Mouse (Mus musculus) thymus, postnatal 0 days (tissue): ENCODE data around the gene Gm21915. TPM values are rescaled to one million over a fixed set of nuclear protein-coding genes. Genes with fewer than 3 reads are reported as not detected.

Experiments
- DNase-seq: peaks from one replicate; pipeline ENCODE4 v3.0.0-alpha.2; 2015; ENCODE audit warnings: low spot score
- polyA plus RNA-seq: library from polyadenylated mRNA; unstranded; fragments of >200 nt; fragmentation: Nextera tagmentation; extraction: Ambion mirVana; gene quantifications from 2 replicates; pipeline ENCODE4 v1.2.1, GENCODE M21; 2015

Gm21915 gene
- polyA plus RNA-seq, 1 experiment from 2014 or later: not detected

DNA sequence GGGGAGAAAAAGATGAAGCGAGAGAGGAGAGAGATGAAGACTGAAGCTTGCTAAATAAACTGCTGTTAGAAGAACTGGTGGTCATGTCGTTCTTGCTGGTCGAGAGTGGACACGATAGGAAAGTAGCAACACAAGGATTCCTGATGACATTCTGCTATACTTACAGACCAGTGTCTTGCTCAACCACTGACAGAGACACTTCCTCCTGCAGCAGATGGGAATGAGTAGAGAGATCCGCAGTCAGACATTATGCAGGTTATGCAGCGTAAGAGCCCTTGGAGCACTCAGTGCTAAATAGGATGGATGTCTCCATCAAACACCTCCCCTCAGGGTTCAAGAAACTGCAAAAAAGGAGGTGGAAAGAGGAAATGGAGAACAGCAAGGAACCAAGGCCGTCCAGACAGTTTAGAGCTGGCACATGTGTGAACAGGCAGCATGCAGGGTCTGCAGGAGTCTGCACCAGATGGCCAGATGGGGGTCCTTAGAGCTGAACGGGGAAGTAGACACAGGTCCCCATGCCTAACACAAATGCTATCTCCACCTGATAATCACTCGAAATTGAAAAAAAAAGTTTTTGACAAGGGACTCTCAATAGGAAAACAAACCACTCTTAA is 4.1 kb upstream of the Gm21915 start:
- DNase-seq: no peak

DNA sequence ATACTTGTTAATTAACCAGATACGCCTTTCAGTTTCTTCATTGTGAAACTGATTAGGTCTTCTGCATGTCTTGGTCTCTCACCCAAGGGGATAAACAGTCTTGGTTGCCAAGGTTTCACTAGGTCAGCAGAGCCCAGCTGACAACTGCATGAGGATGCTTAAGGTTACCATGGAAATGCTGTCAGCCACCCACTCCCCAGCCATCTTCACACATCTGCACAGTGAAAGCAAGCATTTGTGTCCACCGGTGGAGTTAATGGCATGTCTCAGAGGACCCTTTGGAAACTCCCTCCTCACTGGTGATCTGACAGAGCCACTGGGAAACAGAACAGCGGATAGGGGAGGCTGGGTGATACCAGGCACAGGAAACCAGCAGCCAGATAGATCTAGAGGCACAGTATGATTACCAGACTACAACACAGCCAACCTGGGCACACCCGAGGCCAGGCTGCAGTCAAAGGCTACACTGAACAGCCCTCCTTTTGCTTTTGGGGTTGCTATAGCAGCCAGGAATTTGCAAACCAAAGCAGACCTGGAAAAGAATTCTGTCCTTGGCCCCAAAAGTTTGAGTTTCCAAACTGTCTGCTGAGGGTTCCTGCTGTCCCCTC is 1.0 kb downstream of the Gm21915 start:
- DNase-seq: no peak

DNA sequence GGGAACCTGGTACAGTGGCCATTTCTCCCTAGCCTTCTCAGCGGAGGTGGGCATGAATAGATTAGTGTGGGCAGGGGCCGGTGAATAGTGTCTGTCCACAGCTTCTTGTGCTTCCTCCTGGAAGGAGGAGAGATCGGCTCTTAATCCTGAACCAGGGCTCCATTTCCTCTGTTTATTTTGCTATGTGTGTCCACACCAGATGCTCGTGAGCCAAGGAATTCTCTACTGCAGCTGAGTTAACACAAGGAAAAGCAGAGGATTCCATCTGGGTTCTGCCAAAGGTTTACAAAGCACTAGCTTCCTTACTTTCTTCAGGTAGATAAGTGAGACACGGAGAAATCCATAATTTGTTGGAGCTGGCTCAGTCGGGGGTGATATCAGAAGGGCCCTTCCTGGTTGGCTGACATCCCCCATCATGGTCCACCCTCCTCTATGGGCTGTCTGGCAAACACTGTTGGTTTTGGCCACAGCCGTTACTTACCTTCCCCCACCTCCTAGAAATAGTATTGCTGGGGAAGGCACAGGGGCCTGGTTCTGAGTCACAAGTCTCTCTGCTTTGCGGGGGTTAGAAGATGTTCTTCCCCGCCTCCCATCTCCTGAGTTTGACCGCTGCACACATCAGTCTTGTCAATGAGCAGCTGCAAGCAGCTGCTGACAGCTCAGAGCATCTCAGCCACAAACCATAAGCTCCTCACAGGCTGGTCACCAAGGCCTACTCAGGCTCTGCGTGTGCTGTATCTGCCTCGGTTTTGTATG is 5.0 kb downstream of the Gm21915 start:
- no peak for DNase-seq

DNA sequence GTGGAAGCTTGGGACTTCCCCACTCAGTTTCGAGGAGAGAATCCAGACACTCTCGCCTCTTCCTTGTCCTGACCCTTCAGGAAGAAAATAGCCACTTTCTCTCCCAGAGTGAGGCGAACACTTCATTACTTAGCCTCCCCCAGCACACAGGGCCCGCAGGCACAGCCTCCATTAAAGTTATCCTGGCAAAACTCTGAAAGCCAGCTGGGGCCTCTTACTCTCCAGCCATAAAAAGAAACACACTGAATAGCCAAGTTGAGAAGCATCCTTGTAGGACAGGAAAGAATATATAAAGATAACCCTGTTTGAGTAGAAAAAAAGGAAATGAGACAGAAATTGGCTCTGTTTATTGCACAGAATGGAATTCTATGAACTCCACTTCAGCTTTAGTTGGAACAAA is 8.2 kb downstream of the Gm21915 start:
- DNase-seq: no peak

DNA sequence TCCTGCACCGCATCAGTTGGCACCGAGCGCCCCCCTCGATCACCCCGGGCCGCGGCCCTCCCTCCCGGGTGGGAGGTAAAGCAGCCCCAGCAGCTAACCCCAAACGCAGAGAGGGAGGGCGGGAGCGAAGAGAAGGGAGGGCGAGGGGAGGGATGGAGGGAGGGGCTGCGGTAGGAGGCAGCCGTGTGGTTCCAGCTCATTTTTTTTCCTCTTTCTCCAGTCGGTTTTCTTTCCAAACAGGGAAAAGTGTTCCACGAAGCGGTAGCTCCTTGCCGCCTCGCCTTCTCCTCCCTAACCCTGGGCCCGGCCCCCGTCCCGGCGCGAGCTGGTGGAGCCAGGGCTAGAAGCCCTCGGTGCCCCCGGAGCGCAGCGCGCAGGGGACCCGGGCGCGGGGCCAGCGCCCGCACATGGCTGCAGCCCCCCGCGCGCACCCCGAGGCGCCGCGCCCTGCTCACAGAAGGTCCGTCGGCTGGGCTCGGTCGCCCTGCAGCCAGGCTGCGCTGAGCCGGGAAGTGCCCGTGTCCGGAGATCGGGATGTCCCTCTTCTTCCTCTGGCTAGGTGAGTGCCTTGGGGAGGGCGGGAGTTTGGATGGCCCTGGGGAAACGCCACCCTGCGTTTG is 15.5 kb downstream of the Gm21915 start, which contains the start of gene Clmp:
Clmp (plus strand) TSS at position 162 of the 620 bp plus-strand sequence.
- DNase-seq: no peak

DNA sequence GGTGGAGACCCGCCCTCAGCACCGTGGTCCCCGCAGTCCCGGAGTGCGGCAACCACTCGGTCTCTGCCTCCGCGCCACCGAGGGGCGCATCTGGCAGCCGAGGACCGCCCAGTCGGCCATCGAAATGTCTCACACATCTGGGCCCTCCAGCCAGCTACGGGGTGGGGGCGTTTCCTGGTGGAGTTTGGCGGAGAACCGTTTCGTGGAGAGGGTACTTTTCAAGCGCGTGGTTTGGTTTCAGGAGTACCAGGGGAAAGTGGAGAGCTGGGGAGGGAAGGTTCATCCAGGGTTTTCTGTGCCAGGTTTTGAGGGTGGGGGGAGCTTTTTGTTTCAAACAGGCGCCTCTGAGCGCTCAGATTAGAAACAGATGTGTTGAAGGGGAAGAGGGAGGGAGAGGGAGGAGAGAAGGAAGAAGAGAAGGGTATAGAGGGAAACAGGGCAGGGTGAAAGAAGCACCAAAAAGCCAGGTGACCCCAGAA is 16.0 kb downstream of the Gm21915 start:
- DNase-seq: no peak

DNA sequence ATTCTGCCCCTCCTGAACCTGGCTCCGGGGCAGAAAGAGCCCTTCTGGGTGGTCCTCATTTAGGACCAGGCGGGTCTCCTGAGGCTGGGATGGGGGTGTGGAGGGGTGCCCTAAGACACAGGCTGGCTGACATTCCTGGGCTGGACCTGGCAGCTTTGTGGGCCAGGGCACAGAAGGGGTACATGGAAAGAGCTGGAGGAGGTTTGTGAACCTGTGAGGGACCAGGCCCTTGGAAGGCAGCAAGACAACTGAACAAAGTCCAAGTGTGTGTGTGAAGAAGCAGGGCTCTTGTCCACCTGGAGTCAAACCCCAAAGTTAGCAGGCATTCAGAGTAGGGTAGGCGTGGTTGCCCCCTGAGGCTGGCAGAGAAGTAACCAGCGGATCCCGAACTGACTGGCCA is 16.6 kb downstream of the Gm21915 start:
- no peak for DNase-seq

DNA sequence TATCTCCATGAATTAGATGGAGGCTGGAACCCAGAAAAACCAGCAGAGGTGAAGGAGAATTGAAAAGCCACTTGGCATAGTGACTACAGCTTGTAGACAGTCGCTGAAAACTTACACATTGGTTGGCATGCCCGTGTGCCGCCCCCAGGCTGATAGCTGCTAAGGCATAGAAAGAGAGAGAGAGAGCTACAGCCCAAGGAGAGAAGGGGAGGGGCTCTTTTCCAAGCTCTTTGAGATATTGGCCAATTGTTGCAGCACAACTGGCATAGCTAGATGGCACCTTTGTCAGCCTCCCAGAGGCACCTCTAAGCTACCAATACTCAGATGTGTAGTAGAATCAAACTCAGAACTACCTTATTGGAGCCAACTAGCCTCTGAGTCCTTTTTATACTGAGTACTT is 17.1 kb downstream of the Gm21915 start:
- no peak for DNase-seq

DNA sequence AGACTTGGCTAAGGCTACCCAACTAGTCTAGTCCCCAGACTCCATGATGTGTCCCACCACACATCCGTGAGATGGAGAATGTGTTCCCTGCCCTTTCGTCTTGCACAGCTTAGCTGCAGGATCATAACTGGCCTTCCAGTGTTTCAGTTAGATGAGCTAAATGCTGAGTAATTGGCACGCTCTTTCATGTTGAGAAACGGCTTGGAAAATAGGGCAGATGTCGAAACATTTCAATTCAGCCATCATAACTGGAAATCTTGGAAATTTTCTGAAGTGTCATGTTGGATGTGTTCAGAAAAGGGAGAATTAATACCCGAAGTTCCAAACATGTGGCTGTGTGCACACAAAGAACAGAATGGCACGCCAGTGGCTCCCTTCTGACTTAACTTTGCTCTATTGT is 20.1 kb downstream of the Gm21915 start:
- no peak for DNase-seq

DNA sequence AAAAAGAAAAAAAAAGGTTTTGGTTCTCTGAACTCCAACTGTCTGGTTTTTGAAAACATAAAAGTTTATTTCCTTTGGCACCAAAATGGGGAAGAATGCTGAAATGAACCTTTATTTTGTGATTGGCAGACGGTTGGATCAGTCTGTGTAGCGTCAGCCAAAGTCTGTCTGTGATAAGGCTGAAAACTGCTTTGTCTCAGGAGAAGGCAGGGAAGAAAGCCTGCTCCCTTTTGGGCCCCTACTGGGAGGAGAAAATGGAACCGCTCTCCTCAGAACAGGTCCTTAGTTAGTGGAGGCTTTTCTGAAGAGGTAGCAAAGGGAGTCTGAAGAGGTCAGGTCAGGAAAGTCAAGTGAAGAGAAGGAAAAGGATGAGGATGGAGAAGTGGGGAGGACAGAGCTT is 22.6 kb downstream of the Gm21915 start:
- DNase-seq: no peak

DNA sequence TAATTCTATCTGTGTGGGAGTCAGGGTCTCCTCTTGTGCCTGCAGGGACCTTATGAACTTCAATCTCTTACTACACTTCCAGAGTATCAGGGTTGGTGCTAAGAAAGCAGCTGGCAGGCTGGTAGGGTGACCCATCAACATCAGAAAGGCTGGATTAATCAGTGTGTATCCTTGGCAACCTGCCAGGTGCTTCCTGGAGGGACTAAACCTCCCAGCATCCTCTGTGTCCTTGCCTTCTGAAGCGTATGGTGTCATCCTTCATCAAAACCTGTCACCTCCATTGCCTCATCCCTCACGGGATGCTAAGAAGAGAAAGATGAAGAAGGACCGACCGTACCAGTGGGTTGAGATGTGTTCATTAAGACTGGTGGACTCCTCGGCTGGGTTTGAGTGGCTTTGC is 23.4 kb downstream of the Gm21915 start:
- no peak for DNase-seq

DNA sequence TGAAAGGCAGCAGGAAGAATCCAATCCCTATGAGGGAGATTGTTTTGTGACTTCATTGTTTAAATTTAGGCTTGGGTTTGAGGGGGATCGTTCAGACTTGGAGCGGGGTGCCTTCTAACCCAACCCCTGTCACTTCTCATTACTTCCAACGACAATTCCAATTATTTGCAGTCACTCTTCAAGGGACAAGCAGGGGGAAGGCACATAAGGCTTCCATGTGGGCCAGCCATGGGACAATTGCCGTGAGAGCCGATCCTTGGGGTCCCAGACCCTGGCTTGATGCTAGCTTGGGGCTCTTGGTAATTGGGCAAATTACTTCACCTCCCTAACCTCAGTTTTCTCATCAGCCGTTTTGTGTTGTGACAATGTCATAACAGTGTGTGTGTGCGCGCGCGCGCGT is 23.9 kb downstream of the Gm21915 start:
- no peak for DNase-seq

DNA sequence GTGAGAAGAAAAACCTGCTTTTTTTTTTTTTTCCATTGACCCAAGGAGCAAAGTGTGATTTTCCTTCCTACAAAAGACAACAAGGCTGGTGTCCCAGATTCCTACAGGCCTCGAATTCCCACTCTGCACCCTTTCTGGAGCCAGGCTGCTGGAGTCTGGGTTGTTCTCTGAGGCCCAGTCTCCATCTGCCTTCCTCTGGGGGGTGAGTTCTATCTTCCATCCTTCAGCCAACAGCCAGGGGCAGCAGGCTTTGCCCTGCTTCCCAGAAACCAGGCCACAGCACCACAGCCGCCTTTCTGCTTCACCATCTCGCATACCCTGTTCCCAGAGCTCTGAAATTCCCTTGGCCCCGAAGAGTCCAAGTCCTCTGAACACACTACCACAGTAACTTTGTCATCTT is 25.7 kb downstream of the Gm21915 start:
- no peak for DNase-seq

DNA sequence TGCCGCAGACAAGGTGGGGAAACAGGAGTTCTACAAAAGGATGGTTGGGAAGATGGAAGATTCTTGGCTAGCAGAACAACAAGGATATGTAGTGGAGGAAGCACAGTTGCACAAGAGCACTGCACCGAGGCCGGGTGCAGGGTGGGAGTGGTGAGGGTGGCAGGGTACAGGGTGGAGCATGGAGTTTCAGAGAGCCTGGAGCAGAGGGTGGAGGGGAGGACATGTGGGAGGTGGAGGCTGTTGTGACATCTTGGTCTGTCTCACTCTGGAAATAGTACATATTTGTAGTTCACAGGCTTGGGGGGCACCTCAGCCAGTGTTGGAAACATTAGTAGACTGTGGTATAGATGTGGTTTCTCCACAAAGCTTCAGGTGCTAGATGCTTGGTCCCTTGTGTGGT is 28.8 kb downstream of the Gm21915 start:
- DNase-seq: no peak

DNA sequence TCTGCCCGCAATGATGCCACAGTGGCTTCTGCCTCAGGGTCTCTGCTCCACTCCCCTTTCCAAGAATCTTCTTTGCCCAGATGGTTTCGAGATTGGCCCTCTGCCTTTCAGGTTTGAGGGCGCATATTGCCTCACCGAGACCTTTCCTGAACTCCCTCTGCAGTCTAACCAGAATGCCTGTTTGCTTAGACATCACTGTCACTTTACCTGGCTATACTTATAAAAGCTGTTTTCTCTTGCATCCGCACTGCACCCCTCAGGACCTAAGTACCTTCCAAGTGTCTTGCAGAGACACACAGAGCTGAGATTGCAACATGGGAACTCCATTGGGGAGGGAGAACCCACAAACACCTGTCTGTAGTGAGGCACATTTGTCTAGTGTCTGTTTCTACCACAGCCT is 29.8 kb downstream of the Gm21915 start:
- DNase-seq: no peak

DNA sequence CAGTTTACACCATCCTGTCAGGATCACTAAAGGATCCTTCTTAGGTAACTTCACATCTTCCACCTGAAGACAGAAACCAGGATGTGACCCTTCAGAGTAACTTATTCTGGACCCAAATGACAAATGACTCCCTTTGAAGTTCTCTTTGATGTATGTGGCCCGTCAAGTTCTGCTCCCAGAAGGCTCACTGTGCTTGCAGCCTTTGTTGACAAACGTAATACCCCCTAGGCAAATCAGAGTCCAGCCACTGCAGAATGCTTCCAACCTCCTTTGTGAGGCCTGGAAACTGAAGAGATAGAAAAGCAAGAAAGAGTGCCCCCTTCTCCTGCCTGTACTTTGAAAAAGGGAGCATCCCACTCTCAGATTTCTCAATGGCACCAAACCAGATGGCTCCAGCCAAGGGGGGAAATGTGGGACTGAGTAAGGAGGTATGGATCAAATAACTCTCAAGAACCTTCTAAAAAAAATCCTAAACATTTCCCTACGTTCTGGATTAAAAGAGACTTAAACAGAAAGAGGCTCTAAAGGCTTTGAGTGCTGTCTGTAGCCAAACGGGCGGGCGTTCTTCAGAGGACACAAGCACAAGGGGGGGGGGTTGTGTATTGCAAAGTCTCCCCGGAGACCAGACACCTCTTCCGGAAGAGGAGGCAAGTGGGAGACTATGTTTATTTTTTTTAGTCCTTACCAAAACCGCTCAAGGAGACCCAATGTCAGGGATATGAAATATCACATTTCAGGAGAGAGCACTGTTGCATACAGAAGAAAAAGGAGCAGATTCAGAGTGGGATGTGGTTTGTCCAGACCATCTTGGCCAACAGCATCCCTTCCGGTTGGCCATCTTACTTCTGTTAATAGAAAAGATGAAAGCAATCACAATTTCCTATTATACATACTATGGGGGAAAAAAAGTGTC is 34.2 kb downstream of the Gm21915 start:
- DNase-seq: no peak

DNA sequence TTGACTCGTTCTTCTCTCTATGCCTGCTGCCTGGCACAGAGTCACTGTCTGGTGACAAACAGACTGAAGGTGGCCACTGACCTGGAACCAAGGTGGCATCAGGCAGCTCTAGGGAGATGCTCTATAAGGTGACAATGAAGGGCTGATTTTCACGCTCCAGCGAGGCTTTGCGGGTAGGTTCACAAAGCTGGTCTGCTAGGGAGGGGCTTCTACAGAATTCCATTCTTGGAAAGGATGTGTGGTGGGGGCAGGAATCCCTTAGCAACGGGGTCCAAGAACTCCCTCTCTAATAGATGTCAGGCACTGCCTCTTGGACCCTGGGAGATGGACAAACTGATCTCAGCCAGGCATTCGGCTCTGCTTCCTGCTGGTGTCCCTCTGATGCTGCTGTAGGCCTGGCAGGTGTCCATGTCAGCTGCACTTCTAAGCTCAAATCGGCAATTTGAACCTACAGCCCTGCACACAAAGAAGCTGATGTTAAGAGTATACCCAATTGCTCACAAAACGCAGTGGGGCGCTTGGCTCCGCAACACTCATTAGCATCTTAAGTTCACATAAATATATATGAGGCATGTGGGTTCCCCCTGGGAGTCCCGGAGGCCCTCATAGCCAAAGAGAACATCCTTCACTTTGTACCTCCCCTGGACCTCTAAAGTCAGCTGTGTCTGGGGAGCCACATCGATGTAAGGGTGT is 38.2 kb downstream of the Gm21915 start:
- DNase-seq: no peak

DNA sequence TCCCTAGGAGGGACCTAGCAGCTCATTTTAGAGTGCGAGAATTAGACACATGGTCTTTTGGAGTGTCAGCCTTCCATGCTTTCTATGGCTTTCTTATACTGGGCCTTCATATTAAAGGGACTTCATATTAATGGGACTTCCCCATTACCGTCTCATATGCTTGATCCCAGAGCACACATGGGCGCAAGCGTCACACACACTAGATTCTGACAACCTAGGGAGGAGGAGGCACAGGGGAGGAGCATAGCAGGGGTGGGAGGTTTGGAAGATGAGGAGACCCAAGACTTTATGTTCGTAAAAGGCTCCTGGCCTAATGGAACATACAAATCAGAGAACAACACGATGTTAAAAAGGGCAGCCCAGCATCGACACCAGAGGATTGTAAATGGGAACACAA is 38.7 kb downstream of the Gm21915 start:
- no peak for DNase-seq

DNA sequence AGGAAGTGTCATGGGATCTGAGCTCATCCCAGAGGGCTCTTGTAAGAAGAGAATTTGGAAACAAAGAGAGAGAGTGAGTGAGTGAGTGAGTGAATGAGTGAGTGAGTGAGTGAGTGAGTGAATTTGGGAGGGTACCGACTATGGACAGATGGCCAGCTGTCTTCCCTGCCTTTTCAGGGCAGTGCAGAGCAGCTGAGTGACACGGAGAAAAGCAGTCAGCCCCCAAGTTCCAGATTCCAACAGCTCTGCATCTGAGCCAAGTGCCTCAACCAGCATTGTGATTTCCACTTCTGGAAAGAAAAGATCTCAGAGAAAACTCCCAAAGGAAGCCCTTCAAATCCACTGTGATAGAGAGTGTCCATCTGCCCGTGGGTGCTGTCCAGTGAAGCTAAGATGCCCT is 39.2 kb downstream of the Gm21915 start:
- DNase-seq: no peak

DNA sequence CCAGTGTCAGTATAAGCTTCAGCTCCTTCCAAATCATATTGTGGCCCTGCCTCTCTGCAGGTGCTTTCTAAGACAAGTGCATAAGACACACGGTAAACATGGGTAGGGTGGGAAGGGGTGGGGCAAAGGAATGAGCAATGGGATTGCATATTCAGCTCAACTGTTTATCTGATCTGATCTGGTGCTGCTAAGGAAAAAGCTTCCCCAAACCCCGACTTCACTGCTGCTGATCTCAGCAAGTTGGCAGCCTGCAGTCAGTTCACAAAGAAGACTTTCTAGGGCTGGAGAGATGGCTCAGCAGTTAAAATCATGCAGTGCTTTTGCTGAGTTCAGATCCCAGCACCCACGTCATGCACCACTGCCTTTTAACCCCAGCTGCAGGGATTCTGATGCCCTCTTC is 39.6 kb downstream of the Gm21915 start:
- DNase-seq: no peak

DNA sequence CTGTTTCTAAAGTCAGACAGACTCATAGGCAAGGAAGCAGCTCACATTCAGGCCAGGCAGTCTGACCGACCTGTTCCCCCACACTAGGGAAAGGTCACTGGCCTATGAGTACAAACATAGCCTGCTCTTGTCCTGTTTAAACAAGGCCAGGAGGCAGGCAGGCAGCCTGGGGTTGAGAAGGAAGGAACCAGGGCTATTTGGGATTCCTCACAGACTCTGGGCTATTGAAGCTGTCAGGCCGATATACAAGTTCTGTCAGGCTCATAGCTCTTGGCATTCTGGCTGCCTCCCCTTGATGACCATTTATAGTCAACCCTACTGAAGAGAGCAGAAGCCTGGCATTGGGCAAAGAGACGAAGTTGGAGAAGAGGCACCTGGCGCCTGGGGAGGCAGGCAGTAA is 41.2 kb downstream of the Gm21915 start:
- DNase-seq: no peak
